Mouse (Mus musculus): Measurements from ENCODE around the gene Pabpn1l. TPM values are rescaled to one million over a fixed set of nuclear protein-coding genes. Genes with fewer than 3 reads are reported as not detected.
A peak's percentile ranks its signal among the peaks of the same experiment; 100 is the strongest.

Gene Pabpn1l
- polyA plus RNA-seq, 1 experiment = not detected

DNA sequence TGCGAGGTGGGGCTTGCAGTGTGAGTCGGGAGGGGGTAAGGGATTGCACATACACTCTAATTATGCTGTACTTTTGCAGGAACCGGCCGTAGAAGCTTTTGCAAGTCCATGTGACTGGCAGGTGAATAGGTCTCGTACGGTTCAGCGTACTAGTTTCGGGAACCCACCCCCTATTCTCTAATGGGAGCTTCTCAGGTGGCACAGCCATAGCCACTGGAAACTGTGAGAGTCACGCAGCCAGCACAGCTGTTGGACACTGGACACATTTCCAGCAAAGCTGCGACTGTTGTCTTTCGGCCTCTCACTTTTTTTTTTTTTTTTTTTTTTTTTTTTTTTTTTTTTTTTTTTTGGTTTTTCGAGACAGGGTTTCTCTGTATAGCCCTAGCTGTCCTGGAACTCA is 15.7 kb downstream of the Pabpn1l start:
- no peak overlapping the region for H3K4me3 ChIP-seq (ENCODE audit: insufficient read depth, low read length)
- H3K27ac ChIP-seq (ENCODE audit: insufficient read depth, low read depth, low read length) = no peak overlapping the region
- H3K4me1 ChIP-seq (ENCODE audit: control insufficient read depth, insufficient read depth, low read length) = peaks cover 24% of the 10 kb centered on the region
- TF ChIP-seq POLR2A (IDR thresholded peaks at IDR 0.05; ENCODE audit: borderline replicate concordance, low read depth, low read length) (no peak), CTCF (IDR thresholded peaks at IDR 0.05; ENCODE audit: low read depth, low read length) (no peak)

DNA sequence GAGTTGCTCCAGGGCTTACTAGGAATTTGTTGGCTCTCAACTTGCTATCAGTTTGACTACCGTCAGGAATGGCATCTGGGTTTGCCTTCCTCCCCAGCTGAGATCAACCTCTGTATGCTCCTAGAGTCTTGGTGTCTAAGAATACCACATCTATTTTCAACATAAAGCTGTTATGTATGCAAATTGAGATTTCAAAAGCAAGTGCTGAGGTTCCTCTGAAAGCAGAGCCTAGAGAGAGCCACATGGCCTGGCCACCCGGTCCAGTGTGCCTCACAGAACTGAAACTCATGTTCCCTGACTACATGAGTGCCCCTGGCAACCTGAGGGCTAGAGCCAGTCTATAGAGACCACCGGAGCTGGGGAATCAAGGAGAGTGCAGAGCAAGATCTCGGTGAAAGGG is 17.2 kb downstream of the Pabpn1l start:
- peaks cover 24% of the 10 kb centered on the region for H3K4me1 ChIP-seq (ENCODE audit: control insufficient read depth, insufficient read depth, low read length)
- no peak overlapping the region for H3K4me3 ChIP-seq (ENCODE audit: insufficient read depth, low read length)
- TF ChIP-seq POLR2A (IDR thresholded peaks at IDR 0.05; ENCODE audit: borderline replicate concordance, low read depth, low read length) = no peak
- TF ChIP-seq CTCF (IDR thresholded peaks at IDR 0.05; ENCODE audit: low read depth, low read length) = no peak
- H3K27ac ChIP-seq (ENCODE audit: insufficient read depth, low read depth, low read length) = peak overlapping the region; percentile 59

DNA sequence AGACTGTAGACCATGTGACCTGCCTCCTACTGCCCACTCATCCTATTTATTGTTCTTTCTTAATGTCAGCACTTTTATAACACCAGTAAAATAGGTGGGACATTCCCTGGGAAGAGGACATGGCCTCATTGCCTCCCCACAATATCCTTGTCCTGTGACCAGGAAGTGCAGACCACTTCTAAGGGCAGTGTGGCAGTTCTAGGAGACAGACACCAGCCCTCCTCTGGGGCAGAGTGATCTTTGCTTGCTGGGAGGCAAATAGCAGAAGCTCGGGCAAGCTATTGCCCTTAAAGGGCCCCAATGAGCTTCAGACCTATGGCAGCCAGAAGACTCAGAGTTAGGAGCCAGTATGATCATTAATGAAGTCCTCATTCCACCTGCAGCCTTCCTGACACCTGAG is 17.9 kb downstream of the Pabpn1l start:
- peaks cover 20% of the 10 kb centered on the region for H3K4me1 ChIP-seq (ENCODE audit: control insufficient read depth, insufficient read depth, low read length)
- H3K27ac ChIP-seq (ENCODE audit: insufficient read depth, low read depth, low read length) = peak overlapping the region; percentile 59
- no peak for TF ChIP-seq CTCF (IDR thresholded peaks at IDR 0.05; ENCODE audit: low read depth, low read length)
- TF ChIP-seq POLR2A (IDR thresholded peaks at IDR 0.05; ENCODE audit: borderline replicate concordance, low read depth, low read length) = no peak
- H3K4me3 ChIP-seq (ENCODE audit: insufficient read depth, low read length) = no peak overlapping the region

GRCm38 (mm10) chr8:122600666-122601065 is 21.9 kb downstream of the Pabpn1l start:
- Histone ChIP-seq H3K4me1 (ENCODE audit: control insufficient read depth, insufficient read depth, low read length) (peaks cover 17% of the 10 kb centered on the region), H3K4me3 (ENCODE audit: insufficient read depth, low read length) (no peak overlapping the region), H3K27ac (ENCODE audit: insufficient read depth, low read depth, low read length) (no peak overlapping the region)
- TF ChIP-seq POLR2A (IDR thresholded peaks at IDR 0.05; ENCODE audit: borderline replicate concordance, low read depth, low read length) = no peak
- no peak for TF ChIP-seq CTCF (IDR thresholded peaks at IDR 0.05; ENCODE audit: low read depth, low read length)

DNA sequence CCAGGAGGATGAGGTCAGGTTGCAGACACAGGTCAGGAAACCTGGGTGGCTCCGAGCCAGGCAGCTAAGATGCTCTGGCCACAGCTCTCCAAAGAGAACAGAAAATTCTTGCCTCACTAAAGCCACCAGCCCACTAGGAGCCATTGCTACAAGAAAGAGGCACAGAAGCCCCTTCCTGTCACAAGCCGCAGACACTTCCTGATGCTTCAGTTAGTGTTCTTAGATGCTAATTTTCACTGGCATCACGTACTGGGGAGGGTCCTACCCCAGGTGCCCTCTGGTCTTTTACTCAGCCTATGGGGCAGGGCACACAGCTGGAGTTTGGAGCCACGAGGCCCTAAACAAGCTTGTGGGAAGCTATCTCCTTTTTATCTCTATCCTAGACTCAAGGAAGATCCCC is 26.5 kb downstream of the Pabpn1l start:
- Histone ChIP-seq H3K4me3 (ENCODE audit: insufficient read depth, low read length) (no peak overlapping the region), H3K27ac (ENCODE audit: insufficient read depth, low read depth, low read length) (no peak overlapping the region), H3K4me1 (ENCODE audit: control insufficient read depth, insufficient read depth, low read length) (peaks cover 6% of the 10 kb centered on the region)
- TF ChIP-seq POLR2A (IDR thresholded peaks at IDR 0.05; ENCODE audit: borderline replicate concordance, low read depth, low read length) = no peak
- TF ChIP-seq CTCF (IDR thresholded peaks at IDR 0.05; ENCODE audit: low read depth, low read length) = no peak

GRCm38 (mm10) chr8:122593783-122594507 is 28.6 kb downstream of the Pabpn1l start:
- Histone ChIP-seq H3K4me1 (ENCODE audit: control insufficient read depth, insufficient read depth, low read length) (peaks cover 6% of the 10 kb centered on the region), H3K4me3 (ENCODE audit: insufficient read depth, low read length) (no peak overlapping the region), H3K27ac (ENCODE audit: insufficient read depth, low read depth, low read length) (no peak overlapping the region)
- TF ChIP-seq CTCF (IDR thresholded peaks at IDR 0.05; ENCODE audit: low read depth, low read length) = no peak
- no peak for TF ChIP-seq POLR2A (IDR thresholded peaks at IDR 0.05; ENCODE audit: borderline replicate concordance, low read depth, low read length)

DNA sequence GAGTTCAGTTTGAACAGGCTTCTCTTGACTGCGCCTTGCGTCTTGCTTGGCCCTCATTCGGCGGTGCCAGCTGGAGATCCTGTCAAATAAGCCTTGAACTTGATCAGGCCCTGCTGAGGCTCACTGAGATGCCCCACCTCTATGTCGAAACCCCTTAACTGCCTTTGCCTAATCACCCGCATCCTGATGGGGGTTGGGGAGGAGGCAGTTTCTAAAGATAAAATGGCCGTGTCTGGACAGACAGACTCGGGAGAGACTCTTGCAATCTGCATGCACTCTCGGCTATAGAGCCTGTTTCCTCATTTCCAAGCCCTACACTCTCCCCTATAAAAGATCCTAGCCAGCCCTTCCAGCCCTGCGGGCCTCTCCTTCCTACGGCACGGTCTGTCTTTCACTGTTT is 29.3 kb downstream of the Pabpn1l start:
- Histone ChIP-seq H3K4me1 (ENCODE audit: control insufficient read depth, insufficient read depth, low read length) (peaks cover 6% of the 10 kb centered on the region), H3K4me3 (ENCODE audit: insufficient read depth, low read length) (no peak overlapping the region), H3K27ac (ENCODE audit: insufficient read depth, low read depth, low read length) (no peak overlapping the region)
- TF ChIP-seq POLR2A (IDR thresholded peaks at IDR 0.05; ENCODE audit: borderline replicate concordance, low read depth, low read length) (no peak), CTCF (IDR thresholded peaks at IDR 0.05; ENCODE audit: low read depth, low read length) (no peak)

- Histone ChIP-seq H3K4me1 (ENCODE audit: control insufficient read depth, insufficient read depth, low read length) (peaks cover 35% of the 10 kb centered on the region), H3K27ac (ENCODE audit: insufficient read depth, low read depth, low read length) (no peak overlapping the region), H3K4me3 (ENCODE audit: insufficient read depth, low read length) (no peak overlapping the region)
- no peak for TF ChIP-seq CTCF (IDR thresholded peaks at IDR 0.05; ENCODE audit: low read depth, low read length)
- no peak for TF ChIP-seq POLR2A (IDR thresholded peaks at IDR 0.05; ENCODE audit: borderline replicate concordance, low read depth, low read length)
Measured at GRCm38 (mm10) chr8:122586749-122587148, 35.8 kb downstream of the Pabpn1l start.

GRCm38 (mm10) chr8:122586171-122586570 is 36.4 kb downstream of the Pabpn1l start:
- H3K4me3 ChIP-seq (ENCODE audit: insufficient read depth, low read length) = no peak overlapping the region
- peak overlapping the region; percentile 79 for H3K27ac ChIP-seq (ENCODE audit: insufficient read depth, low read depth, low read length)
- peaks cover 35% of the 10 kb centered on the region for H3K4me1 ChIP-seq (ENCODE audit: control insufficient read depth, insufficient read depth, low read length)
- TF ChIP-seq POLR2A (IDR thresholded peaks at IDR 0.05; ENCODE audit: borderline replicate concordance, low read depth, low read length) (no peak), CTCF (IDR thresholded peaks at IDR 0.05; ENCODE audit: low read depth, low read length) (no peak)

GRCm38 (mm10) chr8:122585411-122585891 is 37.1 kb downstream of the Pabpn1l start:
- peak overlapping the region; percentile 79 for H3K27ac ChIP-seq (ENCODE audit: insufficient read depth, low read depth, low read length)
- H3K4me1 ChIP-seq (ENCODE audit: control insufficient read depth, insufficient read depth, low read length) = peaks cover 35% of the 10 kb centered on the region
- H3K4me3 ChIP-seq (ENCODE audit: insufficient read depth, low read length) = peak overlapping the region; percentile 25
- TF ChIP-seq POLR2A (IDR thresholded peaks at IDR 0.05; ENCODE audit: borderline replicate concordance, low read depth, low read length) = no peak
- TF ChIP-seq CTCF (IDR thresholded peaks at IDR 0.05; ENCODE audit: low read depth, low read length) = no peak
